Mouse (Mus musculus): ENCODE data around the gene Tmem239. TPM values are rescaled to one million over a fixed set of nuclear protein-coding genes. Genes with fewer than 3 reads are reported as not detected.

Gene Tmem239
- total and polyA plus RNA-seq, 3 experiments, result not detected

GRCm38 (mm10) chr2:130411558-130412495 is 5.5 kb downstream of the Tmem239 start:
- peak; percentile 87 for DNase-seq

DNA sequence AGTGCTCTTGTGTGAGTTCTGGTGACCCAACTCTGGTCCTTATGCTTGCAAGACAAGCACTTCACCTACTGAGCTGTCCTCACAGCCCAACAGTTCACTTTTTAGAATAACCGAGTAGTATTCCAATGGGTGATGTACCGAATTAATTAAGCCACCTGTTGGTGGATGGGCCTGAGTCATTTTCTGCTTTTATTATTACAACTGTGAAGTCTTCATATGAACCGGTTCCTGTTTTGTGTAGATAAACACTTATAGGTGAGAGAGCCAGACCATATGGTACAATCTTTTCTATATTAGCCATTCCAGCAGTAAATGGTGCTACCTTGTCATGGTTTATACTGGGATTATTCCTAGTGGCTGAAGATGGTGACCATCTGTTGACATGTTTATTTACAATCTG is 6.5 kb downstream of the Tmem239 start:
- no peak for DNase-seq

DNA sequence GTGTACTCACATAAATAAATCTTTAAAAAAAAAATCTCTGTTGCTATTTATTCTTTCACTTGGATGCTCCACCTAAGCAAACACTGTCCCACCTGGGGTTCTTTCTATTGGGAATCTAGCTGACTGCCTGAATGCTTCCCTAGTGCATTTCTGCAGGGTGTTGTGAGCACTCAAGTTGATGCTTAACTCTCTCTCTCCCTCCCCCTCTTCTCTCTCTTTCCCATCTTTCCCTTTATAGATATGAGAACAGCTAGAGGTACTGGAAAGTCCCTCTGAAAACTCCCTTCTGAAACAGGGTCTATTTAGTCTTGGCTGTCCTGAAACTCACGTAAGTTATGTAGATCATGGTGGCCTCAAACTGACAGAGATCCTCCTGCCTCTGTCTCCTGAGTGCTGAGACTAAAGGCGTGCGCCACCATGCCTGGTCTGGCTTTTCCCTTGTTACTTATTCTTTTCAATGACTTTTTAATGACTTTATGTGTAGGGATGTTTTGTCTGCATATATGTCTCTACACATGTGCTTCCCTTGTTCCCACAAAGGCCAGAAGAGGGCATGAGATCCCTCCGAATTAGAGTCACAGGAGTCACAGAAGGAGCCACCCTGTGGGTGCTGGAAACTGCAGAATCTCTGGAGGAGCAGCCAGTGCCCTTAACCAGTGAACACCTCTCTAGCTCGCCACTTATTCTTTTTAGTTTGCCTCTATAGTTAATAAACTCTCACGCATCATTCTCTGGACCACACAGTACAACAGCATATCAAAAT is 8.0 kb downstream of the Tmem239 start:
- DNase-seq, result no peak

GRCm38 (mm10) chr2:130421781-130422620 is 15.7 kb downstream of the Tmem239 start:
- no peak for DNase-seq

DNA sequence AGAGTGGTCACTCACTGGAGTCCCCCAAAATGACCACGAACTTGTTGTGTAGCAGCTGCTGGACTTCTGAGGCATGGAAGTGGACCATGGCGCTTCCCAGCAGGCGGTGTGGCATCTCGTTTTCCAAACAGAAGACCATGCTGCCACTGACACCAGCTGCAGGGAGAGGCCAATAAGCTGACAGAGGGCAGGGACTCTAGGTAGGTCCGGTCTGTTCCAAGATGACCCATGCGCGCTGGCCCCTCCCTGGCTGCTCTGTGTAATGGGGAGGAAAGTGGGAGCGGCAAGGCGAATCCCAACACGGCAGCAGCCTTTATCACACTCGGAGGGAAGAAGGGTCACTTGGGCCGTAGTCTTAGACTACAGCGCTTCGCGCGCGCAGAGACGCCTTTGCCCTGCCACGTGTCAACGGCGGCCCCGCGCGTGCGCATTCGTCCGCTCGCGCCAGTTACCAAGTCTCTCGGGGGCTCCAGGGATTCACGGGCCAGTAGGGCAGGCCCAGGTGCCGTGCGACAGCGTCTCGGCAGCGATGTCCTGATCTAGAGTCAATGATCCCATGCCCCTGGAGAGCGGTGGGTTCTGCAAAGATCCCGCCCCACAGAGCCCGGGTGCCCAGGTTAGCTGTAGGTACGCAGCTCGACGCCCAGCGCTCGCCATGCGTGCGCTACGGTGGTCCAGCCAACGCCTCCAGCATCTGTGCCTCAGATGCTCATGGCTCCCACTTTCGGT is 17.3 kb downstream of the Tmem239 start:
- DNase-seq, result peak; percentile 88

DNA sequence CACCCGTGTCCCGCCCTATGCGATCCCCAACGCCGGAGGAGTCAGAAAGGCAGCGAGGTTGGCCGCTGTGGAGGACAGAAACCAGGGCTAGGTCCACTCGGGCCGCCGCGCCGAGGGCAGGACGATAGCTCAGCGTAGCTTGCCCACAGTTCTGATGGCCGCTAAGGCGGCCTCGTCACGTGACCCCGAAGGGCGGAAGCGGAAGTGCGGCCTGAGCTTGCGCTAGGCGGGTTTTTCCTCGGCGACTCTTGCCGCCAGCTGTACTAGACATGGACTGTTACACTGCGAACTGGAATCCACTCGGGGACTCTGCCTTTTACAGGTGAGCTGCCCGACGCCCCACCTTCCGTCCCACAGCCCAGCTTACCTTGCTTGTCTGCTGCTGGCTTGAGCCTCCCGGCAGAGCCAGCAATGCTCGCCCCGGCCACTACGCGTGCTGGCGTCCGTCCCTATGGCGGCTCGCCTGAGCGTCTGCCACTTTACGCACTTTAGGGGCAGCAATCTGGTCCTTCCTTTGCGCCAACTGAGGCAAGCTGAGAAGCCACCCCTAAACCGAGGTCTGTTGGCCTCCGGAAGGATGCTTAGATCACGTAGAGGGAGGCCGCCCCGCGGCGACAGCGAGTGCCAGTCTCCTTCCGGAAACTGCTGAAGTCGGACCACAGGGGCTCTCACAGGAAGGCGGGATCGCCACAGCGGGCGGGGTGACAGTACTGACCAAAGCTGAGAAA is 18.0 kb downstream of the Tmem239 start, which contains the start of the genes Vps16 and Pced1a:
Vps16 (plus strand) TSS at position 214 of the 728 bp plus-strand sequence.
Pced1a (minus strand) TSS at position 576 of the 728 bp plus-strand sequence.
- peak; percentile 96 for DNase-seq

- DNase-seq, result no peak
These were observed 18.8 kb downstream of the Tmem239 start for GRCm38 (mm10) chr2:130425112-130425511.

- DNase-seq, result no peak
These were observed 23.6 kb downstream of the Tmem239 start for GRCm38 (mm10) chr2:130429851-130430250.

DNA sequence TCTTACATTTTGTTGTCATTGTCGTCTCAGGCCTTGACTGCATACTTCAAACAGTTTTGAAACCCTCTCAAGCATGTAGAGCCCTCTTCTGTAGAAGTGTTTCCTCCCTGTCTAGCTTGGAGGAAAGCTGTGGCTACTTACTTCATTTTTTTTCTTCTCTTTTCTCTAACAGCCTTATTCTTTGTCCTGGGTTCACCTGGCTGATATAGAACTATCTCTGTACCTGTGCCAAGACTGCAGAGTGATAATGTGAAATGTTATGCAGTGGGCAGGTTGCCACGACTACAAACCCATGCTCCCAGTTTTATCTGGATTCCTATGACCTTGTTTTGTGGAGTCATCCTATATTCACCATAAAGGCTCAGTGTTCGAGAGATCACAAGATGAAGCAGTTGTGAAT is 24.2 kb downstream of the Tmem239 start:
- DNase-seq, result no peak

GRCm38 (mm10) chr2:130432157-130432556 is 25.9 kb downstream of the Tmem239 start:
- DNase-seq, result no peak

- DNase-seq, result no peak
These were observed 26.9 kb downstream of the Tmem239 start for GRCm38 (mm10) chr2:130433152-130433551.

DNA sequence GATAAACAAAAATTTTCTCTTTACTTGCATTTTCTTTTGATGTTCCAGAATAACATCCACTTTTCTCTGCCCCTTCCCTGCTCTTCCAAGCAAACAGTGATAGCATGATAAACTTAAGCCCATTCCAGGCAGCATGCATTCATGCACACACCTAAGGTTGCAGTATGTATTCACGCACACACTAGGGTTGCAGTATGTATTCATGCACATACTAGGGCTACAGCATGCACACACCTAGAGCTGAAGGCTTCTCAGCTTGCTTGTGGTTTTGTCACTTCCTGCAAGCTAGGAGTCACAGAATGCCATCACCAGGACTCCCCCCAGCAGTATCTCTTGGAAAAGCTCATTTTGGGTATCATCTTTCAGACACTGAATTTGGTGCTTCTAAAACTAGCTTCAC is 30.5 kb downstream of the Tmem239 start:
- no peak for DNase-seq

- DNase-seq, result no peak
These were observed 32.6 kb downstream of the Tmem239 start for GRCm38 (mm10) chr2:130438861-130439260.

GRCm38 (mm10) chr2:130439840-130440480 is 33.7 kb downstream of the Tmem239 start:
- DNase-seq, result no peak

DNA sequence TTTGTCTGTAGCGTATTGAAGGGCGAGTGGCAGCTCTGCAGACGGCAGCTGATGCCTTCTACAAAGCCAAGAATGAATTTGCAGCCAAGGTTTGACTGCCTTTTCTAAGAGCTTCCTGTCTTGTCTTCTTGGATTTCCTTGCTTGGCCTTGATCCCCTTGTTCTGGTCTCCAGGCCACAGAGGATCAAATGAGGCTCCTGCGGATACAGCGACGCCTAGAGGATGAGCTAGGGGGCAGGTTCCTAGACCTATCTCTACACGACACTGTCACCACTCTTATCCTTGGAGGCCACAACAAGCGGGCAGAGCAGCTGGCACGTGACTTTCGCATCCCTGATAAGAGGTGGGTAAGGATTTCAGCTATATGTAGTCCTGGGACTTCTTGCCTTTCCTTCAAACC is 35.9 kb downstream of the Tmem239 start:
- no peak for DNase-seq

GRCm38 (mm10) chr2:130448449-130448848 is 42.2 kb downstream of the Tmem239 start:
- DNase-seq, result no peak

GRCm38 (mm10) chr2:130449021-130449793 is 42.9 kb downstream of the Tmem239 start:
- no peak for DNase-seq

DNA sequence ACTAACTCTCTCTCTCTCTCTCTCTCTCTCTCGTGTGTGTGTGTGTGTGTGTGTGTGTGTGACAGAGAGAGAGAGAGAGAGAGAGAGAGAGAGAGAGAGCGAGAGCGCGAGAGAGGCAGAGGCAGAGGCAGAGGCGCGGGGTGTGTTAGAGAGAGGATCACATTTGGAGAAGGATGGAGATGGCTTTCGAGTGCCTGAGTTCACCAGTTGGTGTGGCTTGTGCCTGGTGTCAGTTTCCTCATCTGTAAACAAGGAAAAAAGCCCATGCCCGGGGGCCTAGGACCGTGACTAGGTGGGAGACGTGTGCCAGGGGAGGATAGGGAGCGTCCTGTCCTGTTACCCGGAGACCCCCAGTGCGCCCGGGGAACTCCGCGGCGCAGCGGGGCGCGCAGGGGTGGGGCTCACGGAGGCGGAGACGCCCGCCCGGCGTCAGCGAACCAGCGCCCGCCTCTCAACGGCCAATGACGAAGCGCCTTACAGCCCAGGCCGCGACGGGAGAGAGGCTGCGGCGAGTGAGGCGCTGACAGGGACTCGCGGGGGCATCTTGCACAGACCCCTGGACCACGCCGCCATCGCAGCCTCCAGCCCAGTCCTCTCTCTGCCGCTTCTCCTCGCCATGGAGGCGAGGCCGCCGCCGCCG is 43.6 kb downstream of the Tmem239 start, which contains the start of gene Ptpra:
Ptpra (plus strand) TSS at position 485 of the 640 bp plus-strand sequence.
- peak; percentile 96 for DNase-seq

- DNase-seq, result no peak
These were observed 44.1 kb downstream of the Tmem239 start for GRCm38 (mm10) chr2:130450434-130450796.

Measured in adrenal gland, adult 2 months (tissue).